Comparison of ENCODE assay signal across 8 mouse cellular contexts in the genomic region with DNA sequence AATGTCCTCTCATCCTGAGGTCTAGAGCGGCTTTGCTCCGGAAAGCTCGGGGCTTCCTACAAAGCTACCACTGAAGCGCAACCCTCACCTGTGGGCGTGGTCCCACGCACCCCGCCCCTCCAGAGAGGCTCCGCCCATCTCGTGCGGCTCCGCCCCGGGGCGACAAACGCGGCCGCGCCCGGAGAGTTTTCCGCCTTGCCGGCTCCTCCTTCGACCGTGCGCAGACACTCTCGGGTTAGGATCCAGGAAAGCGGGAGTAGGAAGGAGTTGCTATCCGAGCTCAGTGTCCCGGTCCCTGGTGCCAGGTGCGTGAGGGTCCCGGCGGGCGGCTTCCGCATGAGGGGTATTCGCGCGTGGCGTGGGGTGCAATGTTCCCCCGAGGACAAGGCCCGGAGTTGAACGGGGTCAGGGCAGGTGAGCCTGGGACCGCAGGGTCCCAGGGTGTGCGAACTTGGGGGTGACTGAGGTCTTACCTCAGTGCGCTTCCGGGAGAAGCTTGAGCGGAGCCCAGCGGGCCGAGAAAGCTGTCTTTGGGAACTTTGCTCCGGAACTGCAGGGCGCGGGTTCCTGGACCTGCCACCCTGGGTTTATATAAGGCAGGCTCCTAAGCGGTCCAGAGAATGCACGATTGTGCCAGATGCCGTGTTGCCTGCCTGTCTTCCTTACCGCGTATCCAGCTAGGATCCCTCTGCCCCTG. TPM values are rescaled to one million over a fixed set of nuclear protein-coding genes. Genes with fewer than 3 reads are reported as not detected.
DNase-seq lines count a peak whose midpoint lies in the region; ATAC-seq and TF ChIP-seq lines count a peak whose summit lies in the region.

A gene (plus strand): TSS at position 166 of the 697 bp plus-strand sequence.

- H3K27ac ChIP-seq in ES-E14 (ENCODE audit: insufficient read depth, low read depth, low read length, poor library complexity, severe bottlenecking) = peak within 1 kb of the TSS; percentile 82
- H3K27ac ChIP-seq in forebrain, embryonic 14.5 days (ENCODE audit: low read depth, low read length) = no peak within 1 kb of the TSS
- peak within 1 kb of the TSS; percentile 32; the same call in 1 of the 2 replicates for H3K27ac ChIP-seq in lung, embryonic 16.5 days (ENCODE audit: low read length)

- under 1% methylated on average over 54 of the region's 54 CpGs for WGBS in forebrain, embryonic 14.5 days
- WGBS in large intestine, adult 2 months = under 1% methylated on average over 54 of the region's 54 CpGs
- under 1% methylated on average over 54 of the region's 54 CpGs for WGBS in lung, embryonic 16.5 days

- peaks cover 3% of the 10 kb centered on the region; the same call in 1 of the 2 replicates for H3K36me3 ChIP-seq in ES-E14 (ENCODE audit: control insufficient read depth, insufficient read depth, low read length, poor library complexity, severe bottlenecking)
- no peaks in the 10 kb centered on the region for H3K36me3 ChIP-seq in forebrain, embryonic 14.5 days (ENCODE audit: control insufficient read depth, insufficient read depth, low read length)
- no peaks in the 10 kb centered on the region for H3K36me3 ChIP-seq in lung, embryonic 16.5 days (ENCODE audit: control insufficient read depth, insufficient read depth, low read length)

- peak; percentile 67; the same call in 1 of the 2 replicates for ATAC-seq in cerebellum, adult (ENCODE audit: insufficient number of reproducible peaks, low FRiP score, low TSS enrichment)
- peak; percentile 57; the same call in 1 of the 2 replicates for ATAC-seq in forebrain, embryonic 14.5 days
- ATAC-seq in lung, embryonic 16.5 days (ENCODE audit: low read depth) = peak; percentile 91

- DNase-seq in ES-E14 (ENCODE audit: low read depth, low spot score) = peak; percentile 79
- peak; percentile 59 for DNase-seq in forebrain, embryonic 14.5 days (ENCODE audit: low spot score)
- DNase-seq in heart, postnatal 14 days = peak; percentile 91 to 93
- no peak for DNase-seq in large intestine, adult 2 months (ENCODE audit: low read depth, low spot score)
- peak; percentile 73 for DNase-seq in ovary, adult 18-20 months (ENCODE audit: low spot score)
- DNase-seq in thymus, postnatal 10 days (ENCODE audit: low spot score in 2 of 2) = peak; percentile 81 to 94

- intact Hi-C loops in heart, postnatal 14 days (cut with DNase I) = no loop called here

- no peaks in the 10 kb centered on the region for H3K9me3 ChIP-seq in ES-E14 (ENCODE audit: control insufficient read depth, insufficient read depth, low read depth, low read length)
- no peaks in the 10 kb centered on the region for H3K9me3 ChIP-seq in forebrain, embryonic 14.5 days (replicated peaks; ENCODE audit: control insufficient read depth, low read length)
- no peaks in the 10 kb centered on the region for H3K9me3 ChIP-seq in lung, embryonic 16.5 days (ENCODE audit: control insufficient read depth, low read length)

- peak within 1 kb of the TSS; percentile 95 for H3K4me2 ChIP-seq in forebrain, embryonic 14.5 days (ENCODE audit: low read length)
- H3K4me2 ChIP-seq in lung, embryonic 16.5 days (ENCODE audit: low read depth, low read length) = peak within 1 kb of the TSS; percentile 85

- peak within 1 kb of the TSS; percentile 88 for H3K9ac ChIP-seq in ES-E14 (ENCODE audit: insufficient read depth, low read depth, low read length, poor library complexity, severe bottlenecking)
- peak within 1 kb of the TSS; percentile 55 for H3K9ac ChIP-seq in forebrain, embryonic 14.5 days (ENCODE audit: low read length)
- H3K9ac ChIP-seq in lung, embryonic 16.5 days (ENCODE audit: low read length) = peak within 1 kb of the TSS; percentile 81

- H3K4me3 ChIP-seq in ES-E14 (ENCODE audit: insufficient read depth in 1 of 2, low read depth in 1 of 2, low read length in 2 of 2, poor library complexity in 1 of 2, severe bottlenecking in 1 of 2) = peak within 1 kb of the TSS; percentile 82 to 89
- H3K4me3 ChIP-seq in forebrain, embryonic 14.5 days (ENCODE audit: low read depth, low read length) = peak within 1 kb of the TSS; percentile 52
- peak within 1 kb of the TSS; percentile 69 for H3K4me3 ChIP-seq in lung, embryonic 16.5 days (ENCODE audit: low read length)

- peaks cover 0 to 17% of the 10 kb centered on the region in 2 experiments; a peak in 3 of 4 replicates for H3K4me1 ChIP-seq in ES-E14 (ENCODE audit: control insufficient read depth in 2 of 2, insufficient read depth in 2 of 2, low read length in 2 of 2, poor library complexity in 1 of 2)
- peaks cover 8% of the 10 kb centered on the region; the same call in 1 of the 2 replicates for H3K4me1 ChIP-seq in forebrain, embryonic 14.5 days (ENCODE audit: control insufficient read depth, insufficient read depth, low read length)
- peaks cover 8% of the 10 kb centered on the region for H3K4me1 ChIP-seq in lung, embryonic 16.5 days (replicated peaks; ENCODE audit: control insufficient read depth, insufficient read depth, low read length)

- in situ Hi-C loops in ES-E14 (cut with MboI; ENCODE audit: low sequenced_read_pairs in 2 of 2, unreplicated experiment in 2 of 2) = no loop called here

- peaks cover 27% of the 10 kb centered on the region for H3K27me3 ChIP-seq in forebrain, embryonic 14.5 days (replicated peaks; ENCODE audit: control insufficient read depth, insufficient read depth, low read length)
- no peaks in the 10 kb centered on the region for H3K27me3 ChIP-seq in lung, embryonic 16.5 days (ENCODE audit: control insufficient read depth, insufficient read depth, low read depth, low read length)

TF ChIP-seq in ES-E14, 5 proteins besides CTCF, POLR2A, EP300 and RAD21:
- TF ChIP-seq HCFC1 (IDR thresholded peaks at IDR 0.05; ENCODE audit: borderline replicate concordance, insufficient read depth, low read length) (no peak), MAFK (IDR thresholded peaks at IDR 0.05; ENCODE audit: insufficient read depth, low read depth, low read length) (no peak), ZC3H11A (IDR thresholded peaks at IDR 0.05; ENCODE audit: borderline replicate concordance, low read depth, low read length) (no peak), ZNF384 (IDR thresholded peaks at IDR 0.05; ENCODE audit: low read depth, low read length) (no peak), CHD2 (IDR thresholded peaks at IDR 0.05; ENCODE audit: low read depth, low read length) (no peak)

RNA-seq across cellular contexts. Expression of the gene that starts here (rescaled TPM):
- 17.0 and 18.7 TPM in 2 replicates for total RNA-seq in ES-E14 (2012; rRNA removed)
- polyA plus RNA-seq in forebrain, embryonic 14.5 days (2014; fragmentation: Nextera tagmentation; extraction: Ambion mirVana) = 2.3 and 3.1 TPM in 2 replicates
- 10 to 100 TPM; 69.9 to 78.1 TPM for total RNA-seq in heart, postnatal 14 days (2021)
- 119 and 155 TPM in 2 replicates for polyA plus RNA-seq in large intestine, adult 2 months (2012; rRNA removed)
- 32.0 and 34.2 TPM in 2 replicates for polyA plus RNA-seq in lung, embryonic 16.5 days (2015; fragmentation: Nextera tagmentation; extraction: Ambion mirVana)
